In genomic region chr2:168033905-168034304, GRCm38 (mm10) we compare ENCODE assay signal across 24 mouse cellular contexts. TPM values are rescaled to one million over a fixed set of nuclear protein-coding genes. Genes with fewer than 3 reads are reported as not detected.
DNase-seq lines count a peak whose midpoint lies in the region; ATAC-seq and TF ChIP-seq lines count a peak whose summit lies in the region.
"Had no signal": no experiment of that assay in that cellular context is flagged by ENCODE, and none has a peak within 500 bp of the region (broad histone marks: within the 10 kb centered on the region; RNA-seq: fewer than 3 reads in every experiment).

No protein-coding gene starts in this region.

- peaks cover 7% of the 10 kb centered on the region for H3K4me1 ChIP-seq in G1E (ENCODE audit: insufficient read depth, low read depth, low read length)
- no peaks in the 10 kb centered on the region for H3K4me1 ChIP-seq in liver, postnatal 0 days (ENCODE audit: insufficient read depth)
- H3K4me1 ChIP-seq: midbrain, embryonic 13.5 days; neural tube, embryonic 12.5 days had no signal

- ATAC-seq in G1E (ENCODE audit: extremely low read depth, insufficient number of reproducible peaks, low FRiP score, poor library complexity, severe bottlenecking): peak; percentile 73
- ATAC-seq in liver, postnatal 0 days: 0 out of 2 replicates have a peak, but pooled peaks have one; percentile 17
- ATAC-seq in activated CD4-positive, CD25-positive, alpha-beta regulatory T cell, adult 4 months: no peak
- ATAC-seq: forebrain, embryonic 16.5 days; hindbrain, embryonic 16.5 days; lung, postnatal 0 days; midbrain, embryonic 13.5 days had no signal

- TF ChIP-seq EP300 in liver, postnatal 0 days (IDR thresholded peaks at IDR 0.05; ENCODE audit: low read depth): no peak

- peak; percentile 44 for DNase-seq in adrenal gland, postnatal 14 days
- no peak for DNase-seq in adrenal gland, postnatal 4 days (ENCODE audit: low spot score in 2 of 2)
- no peak for DNase-seq in G1E (ENCODE audit: low spot score)
- peak; percentile 62 for DNase-seq in liver
- no peak for DNase-seq in liver, postnatal 0 days
- DNase-seq in B cell, adult 2 months: no peak
- DNase-seq: cerebellum, adult 2 months; cerebellum, postnatal 36 days; gastrocnemius, postnatal 25 days; heart, postnatal 4 days; kidney, adult 18-20 months; kidney, postnatal 10 days; right cerebral cortex, adult 18-20 months; thymus, postnatal 14 days had no signal

- no peak overlapping the region for H3K4me3 ChIP-seq in G1E (ENCODE audit: low read depth, low read length)
- H3K4me3 ChIP-seq in liver, postnatal 0 days (ENCODE audit: low read depth, low read length): no peak overlapping the region
- H3K4me3 ChIP-seq: embryonic facial prominence, embryonic 15.5 days; layer of hippocampus, adult 2 months; limb, embryonic 15.5 days; midbrain, embryonic 13.5 days; neural tube, embryonic 12.5 days had no signal

- no peak overlapping the region for H3K27ac ChIP-seq in liver, postnatal 0 days (ENCODE audit: low read depth)
- H3K27ac ChIP-seq: embryonic facial prominence, embryonic 15.5 days; layer of hippocampus, adult 2 months; limb, embryonic 15.5 days; midbrain, embryonic 13.5 days; neural tube, embryonic 12.5 days had no signal

- no peak overlapping the region for H3K9ac ChIP-seq in liver, postnatal 0 days (replicated peaks)
- H3K9ac ChIP-seq: embryonic facial prominence, embryonic 15.5 days; limb, embryonic 15.5 days; midbrain, embryonic 13.5 days; neural tube, embryonic 12.5 days had no signal

- H3K27me3 ChIP-seq in G1E (ENCODE audit: insufficient read depth, low read length): peaks cover 2% of the 10 kb centered on the region
- H3K27me3 ChIP-seq in liver, postnatal 0 days (ENCODE audit: insufficient read depth, low read length): no peaks in the 10 kb centered on the region
- H3K27me3 ChIP-seq: embryonic facial prominence, embryonic 15.5 days; limb, embryonic 15.5 days; midbrain, embryonic 13.5 days; neural tube, embryonic 12.5 days had no signal

- H3K36me3 ChIP-seq in G1E (replicated peaks): no peaks in the 10 kb centered on the region
- H3K36me3 ChIP-seq in liver, postnatal 0 days (replicated peaks; ENCODE audit: insufficient read depth, low read length): no peaks in the 10 kb centered on the region
- H3K36me3 ChIP-seq: embryonic facial prominence, embryonic 15.5 days; limb, embryonic 15.5 days; midbrain, embryonic 13.5 days; neural tube, embryonic 12.5 days had no signal

- 29% methylated on average over 10 of the region's 10 CpGs for WGBS in liver, postnatal 0 days (ENCODE audit: insufficient replicate concordance)

- peaks cover 2% of the 10 kb centered on the region for H3K9me3 ChIP-seq in G1E (replicated peaks)
- H3K9me3 ChIP-seq in liver, postnatal 0 days (ENCODE audit: low read length): no peaks in the 10 kb centered on the region
- H3K9me3 ChIP-seq: embryonic facial prominence, embryonic 15.5 days; limb, embryonic 15.5 days; midbrain, embryonic 13.5 days; neural tube, embryonic 12.5 days had no signal

- H3K4me2 ChIP-seq in liver, postnatal 0 days (ENCODE audit: low read depth, low read length): no peak overlapping the region
- H3K4me2 ChIP-seq: embryonic facial prominence, embryonic 15.5 days; heart, embryonic 11.5 days; limb, embryonic 15.5 days; midbrain, embryonic 13.5 days; neural tube, embryonic 12.5 days had no signal

- no peak for TF ChIP-seq CTCF in G1E (IDR thresholded peaks at IDR 0.05; ENCODE audit: low read depth, low read length)
- no peak for TF ChIP-seq CTCF in liver, postnatal 0 days (IDR thresholded peaks at IDR 0.05; ENCODE audit: low read depth)

RNA-seq across cellular contexts. Expression of gene Ripor3, which starts 23.5 kb away (rescaled TPM):
- 2.6 and 5.3 TPM in 2 replicates for total RNA-seq in adrenal gland, postnatal 14 days (2021)
- total RNA-seq in adrenal gland, postnatal 4 days (2021): 1 to 10 TPM; 5.2 to 5.4 TPM
- total RNA-seq in G1E (2014; fragmentation: Nextera tagmentation) (5.2 and 6.9 TPM in 2 replicates), G1E (2017) (1.9 and 2.3 TPM in 2 replicates)
- 6.5 and 8.7 TPM in 2 replicates for polyA plus RNA-seq in G1E (2012)
- 1.4 TPM in 2 replicates for polyA plus RNA-seq in liver, postnatal 0 days (2015; fragmentation: Nextera tagmentation; extraction: Ambion mirVana)
- polyA plus RNA-seq in activated CD4-positive, CD25-positive, alpha-beta regulatory T cell, adult 4 months (2017; shearing (Covaris generic)): under 1 TPM; 0.43 to 0.70 TPM

RNA-seq across cellular contexts. Expression of gene Pard6b, which starts 46.9 kb away (rescaled TPM):
- total RNA-seq in adrenal gland, postnatal 14 days (2021): 1.7 and 1.9 TPM in 2 replicates
- 1 to 10 TPM; 2.7 to 9.6 TPM for total RNA-seq in adrenal gland, postnatal 4 days (2021)
- total RNA-seq in G1E (2014; fragmentation: Nextera tagmentation) (3.1 and 4.8 TPM in 2 replicates), G1E (2017) (5.3 and 5.5 TPM in 2 replicates)
- 4.7 and 4.8 TPM in 2 replicates for polyA plus RNA-seq in G1E (2012)
- 2.3 and 2.7 TPM in 2 replicates for polyA plus RNA-seq in liver, postnatal 0 days (2015; fragmentation: Nextera tagmentation; extraction: Ambion mirVana)
- polyA plus RNA-seq in activated CD4-positive, CD25-positive, alpha-beta regulatory T cell, adult 4 months (2017; shearing (Covaris generic)): 1 to 10 TPM in 1 of 2 experiments, under 1 TPM in 1; 0.48 to 1.1 TPM

Comparison
In these comparisons a context has a peak if more than half of its experiments do, and no peak if none do; other contexts are left out.
1. DNase-seq: peak in adrenal gland, postnatal 14 days (single experiment) and liver (single experiment); none in adrenal gland, postnatal 4 days (0 of 2), G1E (single experiment), liver, postnatal 0 days (single experiment) and B cell, adult 2 months (0 of 2).